Mouse (Mus musculus) spleen, postnatal 4 days (tissue): ENCODE measurements around the gene Cs.
A peak's percentile ranks its signal among the peaks of the same experiment; 100 is the strongest.

Experiments
- DNase-seq, 2 experiments: peaks; one replicate each; pipeline ENCODE4 v3.0.0; 2022; ENCODE audit warnings: low spot score in 2 of 2

The Cs gene

GRCm38 (mm10) chr10:128403931-128404330, 66.4 kb downstream of the Cs start:
- no peak for DNase-seq

GRCm38 (mm10) chr10:128408591-128409535, 71.3 kb downstream of the Cs start:
- DNase-seq = peak; percentile 30 to 76

GRCm38 (mm10) chr10:128409692-128410559, 72.4 kb downstream of the Cs start:
- peak; percentile 97 to 99 for DNase-seq

GRCm38 (mm10) chr10:128410560-128410845, 73.0 kb downstream of the Cs start:
- no peak for DNase-seq

GRCm38 (mm10) chr10:128411211-128412054, 73.9 kb downstream of the Cs start, which contains the start of the genes Nabp2 and Rnf41:
Gene Nabp2 (minus strand): TSS chr10:128411492.
Gene Rnf41 (plus strand): TSS chr10:128411657.
- peak; percentile 95 to 98 for DNase-seq

GRCm38 (mm10) chr10:128412055-128412381, 74.5 kb downstream of the Cs start:
- peak in 1 of 2 experiments; percentile 35 for DNase-seq
